Mouse (Mus musculus) cerebellum, adult 2 months (tissue): ENCODE results near the gene Ackr3. TPM values are rescaled to one million over a fixed set of nuclear protein-coding genes. Genes with fewer than 3 reads are reported as not detected.

Source experiments
- DNase-seq, 2 experiments: peaks; one replicate each; pipeline ENCODE4 v3.0.0; 2021
- H3K27ac ChIP-seq: fragments of 200-500 bp; 2 replicates; pipeline ENCODE4 v1.5.1; 2012; ENCODE audit warnings: low read length, control low read depth, inconsistent platforms; ENCODE audit not compliant: insufficient read depth
- H3K27me3 ChIP-seq: fragments of 200-500 bp; 2 replicates; pipeline ENCODE4 v1.6.1; 2012; ENCODE audit warnings: inconsistent platforms, mild to moderate bottlenecking, low read length, moderate library complexity; ENCODE audit not compliant: control insufficient read depth, insufficient read depth
- H3K4me1 ChIP-seq: fragments of 200-500 bp; 2 replicates; pipeline ENCODE4 v1.6.1; 2011; ENCODE audit warnings: low read length; ENCODE audit not compliant: control insufficient read depth, insufficient read depth
- H3K4me3 ChIP-seq: fragments of 200-500 bp; replicated peaks from 2 replicates; pipeline ENCODE3; 2011; ENCODE audit warnings: mild to moderate bottlenecking, low read depth, low read length, control low read depth; ENCODE audit not compliant: insufficient read depth
- CTCF ChIP-seq: fragments of 200-500 bp; IDR thresholded peaks from 2 replicates; pipeline ENCODE4 v1.5.1; 2011; ENCODE audit warnings: low read depth, mild to moderate bottlenecking, control low read depth, low read length, moderate library complexity, borderline replicate concordance; ENCODE audit not compliant: insufficient read depth
- POLR2A ChIP-seq: fragments of 200-500 bp; IDR thresholded peaks from 2 replicates; pipeline ENCODE4 v1.6.1; 2011; ENCODE audit warnings: low read length, control low read depth, borderline replicate concordance; ENCODE audit not compliant: insufficient read depth
- WGBS: fragments of 180-500 bp; shearing (Covaris S2); methylation state at CpG from one replicate; pipeline ENCODE4 v1.1.7; 2018; 5-methylcytosine and 5-hydroxymethylcytosine counted together
- polyA plus RNA-seq: library from polyadenylated mRNA; depleted of rRNA; stranded (reverse); fragments of >200 nt; gene quantifications from 2 replicates; pipeline ENCODE4 v1.2.3, GENCODE M21; 2012

Gene Ackr3
- polyA plus RNA-seq, 1 experiment = 17.3 TPM

- no peaks in the 10 kb centered on the region for H3K4me1 ChIP-seq
- H3K4me3 ChIP-seq = no peak overlapping the region
- no peak overlapping the region for H3K27ac ChIP-seq
- H3K27me3 ChIP-seq = no peaks in the 10 kb centered on the region
- TF ChIP-seq CTCF = no peak
- WGBS = 36% methylated on average over 7 of the region's 7 CpGs
- no peak for DNase-seq
Measured at GRCm38 (mm10) chr1:90176223-90176622, 27.6 kb upstream of the Ackr3 start.

DNA sequence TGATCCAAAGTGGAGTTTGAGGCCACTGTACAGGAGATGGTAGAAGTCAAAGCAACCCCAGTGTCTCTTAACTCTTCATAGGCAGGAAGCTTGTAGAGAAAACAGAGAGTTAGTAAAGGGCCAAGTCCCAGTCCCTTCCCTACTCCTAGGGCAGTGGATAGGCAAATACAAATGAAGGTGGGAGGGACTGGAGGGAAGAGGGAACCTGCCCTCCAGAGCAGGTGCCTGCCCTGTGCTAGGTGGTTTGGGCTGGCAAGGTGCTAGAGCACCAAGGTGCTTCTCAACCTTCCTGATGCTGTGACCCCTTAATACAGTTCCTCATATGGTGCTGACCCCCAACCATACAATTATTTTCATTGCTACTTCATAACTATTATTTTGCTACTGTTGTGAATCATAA lies 26.2 kb upstream of the Ackr3 start:
- no peak overlapping the region for H3K4me3 ChIP-seq
- TF ChIP-seq POLR2A (no peak), CTCF (no peak)
- no peaks in the 10 kb centered on the region for H3K27me3 ChIP-seq

DNA sequence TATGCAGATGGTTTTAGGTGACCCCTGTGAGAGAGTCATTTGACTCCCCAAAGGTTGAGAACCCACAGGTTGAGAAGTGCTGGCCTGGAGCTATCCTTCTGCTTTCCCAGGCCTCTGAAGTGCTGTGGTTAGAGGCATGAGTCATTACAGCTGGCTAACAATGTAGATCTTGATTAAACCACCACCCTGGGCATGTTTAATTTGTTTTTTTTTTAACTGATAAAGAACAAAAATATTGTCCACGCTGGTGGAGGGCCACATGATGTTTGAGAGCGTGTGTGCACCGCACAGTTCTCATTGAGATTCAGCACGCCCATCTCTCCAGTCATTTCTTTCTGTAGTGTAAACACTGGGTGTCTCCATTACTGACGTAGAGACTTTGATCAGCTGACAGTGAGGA lies 25.8 kb upstream of the Ackr3 start:
- TF ChIP-seq POLR2A (no peak), CTCF (no peak)
- Histone ChIP-seq H3K27me3 (no peaks in the 10 kb centered on the region), H3K4me3 (no peak overlapping the region), H3K27ac (no peak overlapping the region), H3K4me1 (no peaks in the 10 kb centered on the region)
- DNase-seq = no peak
- WGBS = 85% methylated on average over 5 of the region's 5 CpGs

More for the DNA sequence above, 26.2 kb upstream of the Ackr3 start:
- Histone ChIP-seq H3K27ac (no peak overlapping the region), H3K4me1 (no peaks in the 10 kb centered on the region)
- DNase-seq = no peak

DNA sequence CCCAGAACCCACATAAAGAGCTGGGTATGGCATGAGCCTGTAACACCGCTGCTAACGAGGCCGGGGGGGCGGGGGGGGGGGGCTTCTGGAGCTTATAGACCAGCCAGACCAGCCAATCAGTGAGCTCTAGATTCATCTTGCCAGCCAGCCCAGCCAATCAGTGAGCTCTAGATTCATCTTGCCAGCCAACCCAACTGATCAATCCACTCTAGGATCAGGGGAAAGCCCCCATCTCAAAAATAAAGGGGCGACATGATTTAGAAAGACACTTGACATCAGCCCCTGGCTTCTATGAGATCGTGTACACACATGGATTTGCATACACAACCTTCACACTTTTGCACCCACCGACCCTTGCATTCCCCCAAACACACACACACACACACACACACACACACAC lies 23.3 kb upstream of the Ackr3 start:
- Histone ChIP-seq H3K4me1 (no peaks in the 10 kb centered on the region), H3K4me3 (no peak overlapping the region), H3K27me3 (no peaks in the 10 kb centered on the region), H3K27ac (no peak overlapping the region)
- DNase-seq = no peak
- 76% methylated on average over 7 of the region's 7 CpGs for WGBS
- no peak for TF ChIP-seq POLR2A
- no peak for TF ChIP-seq CTCF

DNA sequence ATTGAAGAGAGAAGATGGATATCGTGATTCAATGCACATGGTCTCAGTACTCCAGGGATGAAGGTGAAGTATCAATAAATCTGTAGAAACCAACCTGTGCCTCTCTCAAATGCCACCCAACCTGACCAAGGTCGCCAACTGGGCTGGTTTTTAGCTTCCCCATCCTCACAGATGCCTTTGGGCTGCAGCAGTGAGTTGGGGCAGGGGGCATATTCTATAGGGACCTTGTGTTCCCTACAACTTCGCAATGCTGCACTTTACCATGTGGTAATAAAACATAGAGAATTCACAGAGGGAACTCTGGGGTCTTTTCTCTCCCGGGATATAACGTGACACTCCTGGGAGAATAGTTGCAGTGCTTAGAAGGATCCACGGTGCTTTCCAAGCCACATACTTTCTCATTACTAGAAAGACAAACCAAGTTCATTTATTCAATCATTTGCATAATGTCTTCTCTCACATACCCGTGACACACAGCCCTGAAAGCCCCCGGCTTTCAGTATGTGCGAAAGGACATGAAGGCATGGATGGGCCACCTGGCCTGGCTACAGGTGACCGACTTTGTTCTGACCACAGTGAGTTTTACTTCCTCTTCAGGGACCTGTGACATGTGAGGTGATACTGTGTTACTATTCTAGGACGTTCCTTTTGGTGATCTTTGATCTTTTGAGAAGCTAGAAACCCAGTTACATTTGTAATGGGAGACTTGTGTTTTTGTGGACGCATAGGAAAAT lies 22.6 kb upstream of the Ackr3 start:
- WGBS = 83% methylated on average over 12 of the region's 12 CpGs
- Histone ChIP-seq H3K4me3 (no peak overlapping the region), H3K4me1 (no peaks in the 10 kb centered on the region), H3K27me3 (no peaks in the 10 kb centered on the region), H3K27ac (no peak overlapping the region)
- TF ChIP-seq CTCF (no peak), POLR2A (no peak)
- DNase-seq = no peak

DNA sequence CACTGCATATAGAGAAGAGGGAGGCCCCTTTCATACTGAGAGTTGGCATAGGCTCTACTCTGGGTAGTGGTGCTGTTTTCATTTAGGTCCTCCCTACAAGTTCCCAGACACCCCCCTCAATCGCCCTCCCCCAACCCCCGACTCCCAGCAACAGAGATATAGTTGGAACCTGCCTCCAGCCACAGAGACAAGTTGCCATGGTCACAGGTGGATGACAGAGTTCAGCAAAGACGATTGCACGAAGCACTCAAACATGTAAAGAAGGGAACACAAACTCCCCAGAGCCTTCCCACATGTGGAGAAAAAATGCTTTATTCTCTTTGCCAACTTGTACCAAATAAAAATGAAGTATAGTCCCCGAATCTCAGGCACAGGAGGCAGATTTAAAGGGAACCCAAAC lies 21.3 kb upstream of the Ackr3 start:
- DNase-seq = no peak
- WGBS = 38% methylated on average over 5 of the region's 5 CpGs
- Histone ChIP-seq H3K4me1 (no peaks in the 10 kb centered on the region), H3K27ac (no peak overlapping the region), H3K27me3 (no peaks in the 10 kb centered on the region), H3K4me3 (no peak overlapping the region)
- no peak for TF ChIP-seq POLR2A
- TF ChIP-seq CTCF = no peak

DNA sequence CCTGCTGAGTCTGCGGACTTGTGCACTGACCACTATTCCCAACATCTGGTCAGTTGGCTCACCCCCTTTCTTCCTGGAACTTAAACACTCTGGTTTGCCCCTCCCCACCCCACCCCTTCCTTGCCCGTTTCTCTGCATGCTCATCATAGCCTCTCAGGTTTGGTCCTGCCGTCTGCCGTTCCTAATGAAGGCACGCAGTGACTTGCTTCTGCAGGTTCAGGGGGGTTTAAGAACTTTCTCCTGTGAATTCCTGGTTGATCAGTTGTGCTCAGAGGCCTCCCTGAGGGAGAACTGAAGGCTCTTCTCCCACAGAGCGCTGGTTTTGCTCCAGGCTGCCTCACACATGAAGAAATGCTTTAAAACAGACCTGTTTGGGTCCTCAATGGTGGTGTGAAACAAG lies 20.2 kb upstream of the Ackr3 start:
- no peak overlapping the region for H3K27ac ChIP-seq
- 38% methylated on average over 6 of the region's 6 CpGs for WGBS
- H3K4me1 ChIP-seq = no peaks in the 10 kb centered on the region
- H3K27me3 ChIP-seq = no peaks in the 10 kb centered on the region
- no peak overlapping the region for H3K4me3 ChIP-seq
- TF ChIP-seq CTCF (no peak), POLR2A (no peak)
- no peak for DNase-seq

GRCm38 (mm10) chr1:90186173-90186572 lies 17.6 kb upstream of the Ackr3 start:
- no peak for DNase-seq
- WGBS = 68% methylated on average over 4 of the region's 4 CpGs
- Histone ChIP-seq H3K27ac (no peak overlapping the region), H3K4me3 (no peak overlapping the region), H3K27me3 (no peaks in the 10 kb centered on the region), H3K4me1 (no peaks in the 10 kb centered on the region)
- no peak for TF ChIP-seq CTCF
- no peak for TF ChIP-seq POLR2A

DNA sequence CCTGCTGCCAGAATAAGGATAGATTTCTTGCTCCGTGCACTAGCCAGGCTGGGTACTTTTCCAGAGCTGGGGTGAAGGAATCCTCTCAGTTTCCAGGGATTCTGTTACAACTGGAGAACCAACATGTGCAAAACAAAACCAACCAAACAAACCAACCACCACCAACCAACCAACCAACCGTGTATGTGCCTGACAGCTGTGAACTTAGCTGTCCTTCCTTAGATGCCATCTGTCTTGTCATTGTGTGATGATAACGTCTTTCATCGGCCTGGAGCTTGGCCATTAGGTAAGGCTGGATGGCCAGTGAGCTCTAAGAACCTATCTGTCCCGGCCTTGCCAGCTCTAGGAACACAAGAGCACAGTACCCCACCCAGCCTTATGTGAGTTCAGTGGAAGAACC lies 16.9 kb upstream of the Ackr3 start:
- TF ChIP-seq CTCF (no peak), POLR2A (no peak)
- 64% methylated on average over 5 of the region's 5 CpGs for WGBS
- DNase-seq = no peak

More for the DNA sequence above, 16.9 kb upstream of the Ackr3 start:
- Histone ChIP-seq H3K4me3 (no peak overlapping the region), H3K4me1 (no peaks in the 10 kb centered on the region), H3K27me3 (no peaks in the 10 kb centered on the region), H3K27ac (no peak overlapping the region)
